Mouse (Mus musculus): ENCODE results near the gene Gfm2.
A peak's percentile ranks its signal among the peaks of the same experiment; 100 is the strongest.

Gene Gfm2

GRCm38 (mm10) chr13:97192649-97193048, 54.9 kb downstream of the Gfm2 start:
- no peak for DNase-seq

- no peak for DNase-seq
Measured at GRCm38 (mm10) chr13:97193420-97193819, 55.7 kb downstream of the Gfm2 start.

- DNase-seq = no peak
Measured at GRCm38 (mm10) chr13:97196186-97196924, 58.6 kb downstream of the Gfm2 start.

- DNase-seq = no peak
Measured at GRCm38 (mm10) chr13:97196925-97197218, 59.1 kb downstream of the Gfm2 start.

- peak; percentile 91 for DNase-seq
Measured at GRCm38 (mm10) chr13:97197932-97198562, 60.3 kb downstream of the Gfm2 start, which contains the start of gene Hexb. Gene Hexb (minus strand): TSS chr13:97198357.

GRCm38 (mm10) chr13:97199123-97199522, 61.4 kb downstream of the Gfm2 start:
- DNase-seq = no peak

- no peak for DNase-seq
Measured at GRCm38 (mm10) chr13:97201076-97201475, 63.3 kb downstream of the Gfm2 start.

- no peak for DNase-seq
Measured at GRCm38 (mm10) chr13:97201896-97202295, 64.2 kb downstream of the Gfm2 start.

- DNase-seq = peak; percentile 79
Measured at GRCm38 (mm10) chr13:97205052-97205701, 67.4 kb downstream of the Gfm2 start.

- no peak for DNase-seq
Measured at GRCm38 (mm10) chr13:97206046-97206445, 68.3 kb downstream of the Gfm2 start.

- DNase-seq = no peak
Measured at GRCm38 (mm10) chr13:97207472-97208111, 69.9 kb downstream of the Gfm2 start.

- peak; percentile 11 for DNase-seq
Measured at GRCm38 (mm10) chr13:97208112-97208478, 70.4 kb downstream of the Gfm2 start.

- DNase-seq = no peak
Measured at GRCm38 (mm10) chr13:97208500-97209010, 70.8 kb downstream of the Gfm2 start.

- no peak for DNase-seq
Measured at GRCm38 (mm10) chr13:97214583-97215268, 77.0 kb downstream of the Gfm2 start.

GRCm38 (mm10) chr13:97215563-97215962, 77.8 kb downstream of the Gfm2 start:
- DNase-seq = no peak

GRCm38 (mm10) chr13:97216196-97216595, 78.5 kb downstream of the Gfm2 start:
- no peak for DNase-seq

- no peak for DNase-seq
Measured at GRCm38 (mm10) chr13:97220022-97220421, 82.3 kb downstream of the Gfm2 start.

- no peak for DNase-seq
Measured at GRCm38 (mm10) chr13:97223856-97224255, 86.1 kb downstream of the Gfm2 start.

- peak; percentile 37 for DNase-seq
Measured at GRCm38 (mm10) chr13:97224341-97224982, 86.7 kb downstream of the Gfm2 start.

GRCm38 (mm10) chr13:97225130-97225529, 87.4 kb downstream of the Gfm2 start:
- no peak for DNase-seq

- no peak for DNase-seq
Measured at GRCm38 (mm10) chr13:97227795-97228194, 90.1 kb downstream of the Gfm2 start.

GRCm38 (mm10) chr13:97230101-97230500, 92.4 kb downstream of the Gfm2 start:
- DNase-seq = no peak
